Mouse (Mus musculus) cerebellum, adult 9-11 months (tissue): ENCODE results near the gene Zfp568.

Experiments
- DNase-seq: peaks from one replicate; pipeline ENCODE4 v3.0.0; 2022

Gene Zfp568

DNA sequence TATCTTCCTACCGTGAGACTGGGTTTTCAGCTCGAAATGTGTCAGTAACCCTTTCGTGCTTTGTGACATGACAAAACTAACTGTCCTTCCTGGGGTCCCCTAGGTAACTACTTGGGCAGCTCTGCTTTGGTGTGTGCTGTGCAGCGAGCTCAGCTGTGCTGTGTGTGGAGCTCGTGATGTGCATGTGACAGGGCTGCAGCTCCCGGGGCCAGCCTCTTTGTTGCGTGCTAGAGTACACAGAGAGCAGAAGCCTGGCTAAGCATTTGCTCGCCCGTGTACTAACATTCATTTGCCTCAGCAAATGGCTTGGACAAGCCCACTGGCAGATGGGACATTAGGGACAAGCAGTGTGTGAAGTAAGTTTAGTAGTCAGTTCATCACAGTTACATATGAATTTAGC is 9.6 kb downstream of the Zfp568 start:
- no peak for DNase-seq

DNA sequence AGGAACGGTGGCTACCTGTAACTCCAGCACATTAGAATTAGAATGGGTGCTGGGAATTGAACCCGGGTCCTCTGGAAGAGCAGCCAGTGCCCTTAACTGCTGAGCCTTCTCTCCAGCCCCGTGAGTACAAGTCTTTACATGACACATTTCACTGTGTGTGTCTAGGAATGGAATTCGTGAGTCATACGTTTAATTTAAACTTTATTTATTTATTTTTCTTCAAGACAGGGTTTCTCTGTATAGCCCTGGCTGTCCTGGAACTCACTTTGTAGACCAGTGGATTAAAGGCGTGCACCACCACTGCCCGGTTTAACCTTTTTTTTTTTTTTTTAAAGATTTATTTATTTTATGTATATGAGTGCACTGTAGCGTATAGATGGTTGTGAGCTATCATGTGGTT is 11.4 kb downstream of the Zfp568 start:
- DNase-seq: no peak

DNA sequence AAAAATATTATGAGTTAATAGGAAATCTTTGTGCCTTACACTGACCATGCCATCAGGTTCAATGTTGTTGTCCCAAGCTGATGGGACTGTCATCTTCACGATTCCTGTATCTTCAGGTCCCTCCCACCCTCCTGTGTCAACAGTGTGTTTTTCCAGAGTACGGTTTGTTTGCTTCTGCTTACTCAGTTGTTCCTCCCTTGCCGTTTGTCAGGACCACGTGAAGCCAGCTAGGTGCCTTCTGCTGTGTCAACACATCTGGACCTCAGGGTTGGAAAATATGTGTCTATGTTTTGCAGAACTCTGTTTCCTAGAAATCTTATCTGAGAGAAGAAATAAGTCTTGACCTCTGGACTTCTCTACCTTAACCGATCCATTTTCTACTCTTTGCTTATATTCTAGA is 16.8 kb downstream of the Zfp568 start:
- no peak for DNase-seq

DNA sequence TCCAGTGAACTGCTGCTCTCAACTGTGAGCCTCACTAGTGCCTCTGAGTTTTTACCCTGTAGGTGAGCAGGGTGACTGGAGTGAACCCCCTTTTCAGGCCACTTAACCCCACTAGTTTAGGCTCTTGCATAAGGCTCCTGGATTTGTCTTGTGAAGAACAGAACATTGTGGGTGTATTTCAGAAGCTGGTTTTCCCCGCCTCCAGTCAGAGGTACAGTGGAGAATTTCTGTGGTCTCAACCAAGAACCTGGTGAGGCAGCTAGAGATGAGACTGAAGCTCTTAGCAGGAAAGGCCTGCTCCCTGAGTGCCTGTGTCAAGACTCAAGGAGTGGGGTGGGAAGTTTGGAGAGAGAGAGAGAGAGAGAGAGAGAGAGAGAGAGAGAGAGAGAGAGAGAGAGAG is 23.8 kb downstream of the Zfp568 start:
- no peak for DNase-seq

DNA sequence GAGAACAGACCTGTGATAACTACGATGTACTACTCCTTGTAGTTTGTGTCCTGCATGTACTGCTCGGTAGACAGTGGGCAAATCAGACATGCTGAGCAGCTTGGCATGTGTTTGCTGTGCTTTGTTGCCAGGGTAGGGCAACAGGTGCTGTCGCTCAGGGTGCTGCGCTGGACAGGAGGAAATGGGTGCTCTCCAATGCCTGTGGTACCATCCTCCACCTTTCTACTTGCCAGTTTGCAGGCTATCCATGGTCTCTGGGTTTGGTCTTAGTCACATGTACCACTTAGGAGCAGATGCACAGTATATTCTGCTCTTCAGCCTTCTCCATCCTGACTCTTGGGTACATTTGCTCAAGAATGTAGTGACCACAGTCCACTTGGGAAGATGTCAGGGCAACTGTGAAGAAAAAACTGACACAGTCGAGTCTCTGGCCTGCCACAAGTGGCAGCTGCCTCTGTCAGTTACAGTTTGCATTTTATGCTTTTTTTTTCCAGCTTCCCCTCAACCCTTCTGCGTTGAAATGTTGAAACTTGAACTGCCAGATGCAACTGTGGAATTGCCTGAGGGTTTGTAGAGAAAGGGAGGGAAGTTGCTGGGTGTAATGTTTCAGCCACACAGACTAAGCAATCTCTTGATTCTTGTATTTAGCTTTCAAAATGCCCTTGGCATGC is 24.4 kb downstream of the Zfp568 start:
- DNase-seq: no peak

DNA sequence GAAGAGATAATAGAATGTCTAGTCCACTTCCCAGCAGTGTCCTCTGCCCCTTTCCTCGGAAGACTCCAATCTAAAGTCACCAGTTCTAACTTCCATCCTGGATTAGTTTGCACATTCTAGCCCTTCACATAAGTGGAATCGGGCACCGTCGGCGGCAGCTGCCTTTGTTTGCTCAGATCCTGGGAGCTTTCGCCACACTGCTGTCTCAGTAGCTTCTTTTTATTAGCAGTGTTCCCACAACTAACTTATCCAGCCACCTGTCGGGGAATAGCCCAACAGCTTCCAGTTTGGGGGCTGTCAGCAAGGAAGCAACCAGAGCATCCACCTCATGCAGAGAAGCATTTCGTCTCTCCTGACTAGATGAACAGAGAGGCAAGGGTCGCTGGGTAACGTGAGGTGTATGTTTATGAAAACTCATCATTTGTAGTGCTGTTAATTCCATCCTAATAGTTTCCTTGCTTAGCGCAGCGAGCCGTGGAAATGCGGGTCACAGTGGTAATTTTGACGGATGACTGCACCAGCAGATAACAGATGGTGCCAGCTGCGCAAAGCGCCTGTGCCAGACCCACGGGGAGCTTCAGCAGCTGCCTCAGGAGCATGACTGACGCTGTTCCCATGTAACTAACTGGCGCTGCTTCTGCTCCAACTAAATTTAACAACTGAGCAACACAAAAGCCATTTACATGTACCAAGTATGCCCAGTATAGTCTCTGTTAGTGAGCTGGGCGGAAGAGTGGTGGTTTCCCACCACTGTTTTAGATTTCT is 25.7 kb downstream of the Zfp568 start:
- DNase-seq: no peak

DNA sequence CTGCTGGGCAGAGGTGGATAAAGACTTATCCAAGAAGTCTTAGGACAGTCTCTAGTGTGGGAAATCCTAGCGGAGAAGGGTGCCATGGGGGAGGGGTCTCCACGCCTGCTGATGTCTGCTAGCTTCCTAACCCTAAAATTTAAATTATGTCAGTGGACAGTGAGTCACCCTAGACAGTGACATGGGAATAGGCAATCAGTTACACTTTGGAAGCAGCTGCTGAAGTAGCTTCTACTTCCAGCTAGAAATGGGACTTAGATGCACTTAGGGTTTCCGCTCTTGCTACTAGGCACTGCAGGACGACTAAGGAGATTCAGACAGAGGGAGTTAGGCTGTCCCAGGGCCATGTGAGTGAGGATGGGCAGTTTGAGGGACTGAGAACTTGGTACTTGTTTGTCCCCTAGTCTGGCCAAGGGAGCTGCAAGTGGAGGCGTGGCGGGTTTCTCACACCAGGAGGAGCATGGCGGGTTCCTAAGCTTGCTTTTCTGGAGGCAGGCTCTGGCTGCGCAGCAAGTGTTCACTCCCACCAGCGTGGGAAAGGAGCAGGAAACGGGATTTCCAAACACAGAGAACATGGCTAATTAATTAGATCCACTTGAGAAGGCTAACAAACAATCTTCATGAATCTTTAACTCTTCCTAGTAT is 26.9 kb downstream of the Zfp568 start:
- DNase-seq: no peak

DNA sequence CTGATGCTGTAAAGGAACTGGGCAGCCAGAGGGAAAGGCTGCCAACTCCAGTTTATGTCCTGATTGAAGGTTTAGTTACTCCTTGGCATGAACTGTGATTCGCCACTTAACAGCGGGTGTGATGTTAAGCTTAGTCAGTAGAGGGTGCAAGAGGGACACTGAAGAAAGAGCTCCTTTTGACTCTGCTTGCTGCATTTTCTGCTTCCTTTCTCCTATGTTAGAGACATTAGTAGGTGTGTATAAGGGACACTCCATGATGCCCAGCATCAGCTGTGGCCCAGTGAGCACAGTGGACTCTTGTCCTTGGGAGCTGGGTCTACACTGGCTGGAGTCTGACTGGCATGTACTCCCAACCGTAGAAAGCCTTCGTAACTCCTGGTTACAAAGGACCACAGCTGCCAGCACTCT is 29.2 kb downstream of the Zfp568 start:
- DNase-seq: peak; percentile 33

DNA sequence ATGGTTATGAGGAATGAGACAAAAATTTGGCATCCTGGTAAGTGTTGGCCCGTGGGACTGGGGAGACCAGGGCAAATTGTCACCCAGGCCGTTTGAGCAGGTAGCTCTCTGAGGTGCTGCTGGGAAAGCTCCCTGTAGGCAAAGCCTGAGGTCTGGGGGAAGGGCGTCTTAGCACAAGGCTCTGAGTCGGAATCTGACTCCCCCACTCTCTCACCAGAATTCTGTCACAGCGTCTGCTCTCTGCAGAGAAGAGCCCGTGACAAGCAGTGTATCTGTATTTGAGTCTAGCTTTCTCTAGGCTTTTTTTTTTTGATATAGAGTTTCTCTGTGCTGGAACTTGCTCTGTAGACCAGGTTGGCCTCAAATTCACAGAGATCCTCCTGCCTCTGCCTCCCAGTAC is 33.5 kb downstream of the Zfp568 start:
- no peak for DNase-seq

DNA sequence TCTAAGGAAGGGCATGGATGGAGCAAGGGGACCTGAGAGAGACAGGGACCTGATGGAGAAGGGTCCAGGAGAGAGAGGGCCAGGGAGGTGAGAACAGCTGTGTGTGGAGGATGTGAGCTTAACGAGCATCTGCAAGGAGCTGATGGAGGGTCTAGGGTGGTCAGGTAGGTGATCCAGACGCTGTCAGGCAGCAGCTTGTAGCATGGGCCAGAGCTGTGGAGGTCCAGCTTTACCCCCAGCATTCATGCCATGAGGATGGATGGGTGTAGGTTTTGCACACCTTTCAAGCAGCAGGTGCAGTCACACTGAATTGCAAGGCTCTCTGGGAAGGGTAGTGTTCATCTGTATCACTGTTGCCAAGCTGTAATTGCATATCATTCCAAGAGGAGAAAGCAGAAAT is 35.8 kb downstream of the Zfp568 start:
- DNase-seq: no peak

DNA sequence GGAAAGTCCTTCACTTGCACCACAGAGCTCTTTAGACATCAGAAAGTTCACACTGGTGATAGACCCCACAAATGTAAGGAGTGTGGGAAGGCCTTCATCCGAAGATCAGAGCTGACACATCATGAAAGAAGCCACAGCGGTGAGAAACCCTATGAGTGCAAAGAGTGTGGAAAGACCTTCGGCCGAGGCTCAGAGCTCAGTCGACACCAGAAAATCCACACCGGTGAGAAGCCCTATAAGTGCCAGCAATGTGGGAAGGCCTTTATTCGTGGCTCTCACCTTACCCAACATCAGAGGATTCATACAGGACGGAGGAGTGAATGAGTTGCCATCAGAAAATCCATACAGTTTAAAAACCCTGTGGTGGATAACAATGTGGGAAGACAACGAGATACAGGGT is 39.6 kb downstream of the Zfp568 start:
- DNase-seq: no peak

DNA sequence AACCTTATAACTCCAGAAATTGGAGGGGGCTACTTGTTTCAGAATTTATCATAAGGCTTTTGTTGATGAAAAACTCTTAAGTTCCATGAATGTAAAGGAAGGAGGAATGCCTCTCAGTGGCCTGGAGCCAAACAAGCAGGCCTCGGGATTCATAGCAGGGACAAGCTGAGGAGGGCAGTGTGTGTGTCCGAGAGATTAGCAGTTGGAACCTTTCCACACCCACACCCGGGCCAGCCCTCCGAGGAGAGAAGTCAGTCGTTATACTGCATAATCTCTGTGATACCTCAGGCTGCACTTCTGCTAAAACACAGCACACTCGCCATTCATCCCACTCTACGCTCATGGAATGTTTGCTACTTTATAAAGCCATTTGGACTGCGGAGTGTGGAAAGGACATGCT is 40.0 kb downstream of the Zfp568 start:
- no peak for DNase-seq

DNA sequence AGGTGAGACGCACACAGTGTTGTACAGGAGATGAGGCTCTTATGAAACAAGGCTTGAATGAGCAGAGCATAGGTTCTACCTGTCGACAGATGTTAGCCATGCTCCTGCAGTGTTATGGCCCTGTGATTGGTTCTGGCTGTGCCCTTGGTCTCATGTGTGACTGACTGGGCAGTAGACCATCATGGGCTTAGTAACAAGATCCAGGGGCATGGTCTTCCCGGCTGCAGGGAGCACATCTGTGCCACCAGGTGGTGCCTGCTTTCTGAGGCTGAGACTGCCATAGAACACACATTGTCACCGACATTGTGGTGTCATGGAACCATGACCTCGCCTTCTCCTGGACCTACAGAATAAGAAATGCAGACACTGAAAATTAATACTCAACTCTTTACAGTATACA is 41.6 kb downstream of the Zfp568 start:
- DNase-seq: no peak

DNA sequence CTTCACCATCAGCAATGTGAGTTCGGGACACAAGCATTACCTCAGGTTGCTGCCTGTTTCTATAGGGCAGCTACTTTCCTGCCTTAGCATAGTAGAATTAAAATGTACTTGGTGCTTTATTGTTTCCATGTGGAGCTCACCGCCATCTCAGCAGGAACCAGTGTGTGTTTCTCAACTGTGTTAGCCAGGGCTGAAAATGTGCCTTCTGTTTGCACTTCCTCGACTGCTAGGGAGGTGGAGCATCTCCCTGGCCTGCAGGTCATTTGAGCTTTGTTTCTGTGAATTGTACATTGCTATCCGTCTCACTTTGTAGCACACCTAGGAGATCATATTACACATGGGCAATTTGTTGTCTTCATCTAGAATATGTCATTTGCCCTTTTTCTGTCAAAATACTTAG is 43.6 kb downstream of the Zfp568 start:
- no peak for DNase-seq

DNA sequence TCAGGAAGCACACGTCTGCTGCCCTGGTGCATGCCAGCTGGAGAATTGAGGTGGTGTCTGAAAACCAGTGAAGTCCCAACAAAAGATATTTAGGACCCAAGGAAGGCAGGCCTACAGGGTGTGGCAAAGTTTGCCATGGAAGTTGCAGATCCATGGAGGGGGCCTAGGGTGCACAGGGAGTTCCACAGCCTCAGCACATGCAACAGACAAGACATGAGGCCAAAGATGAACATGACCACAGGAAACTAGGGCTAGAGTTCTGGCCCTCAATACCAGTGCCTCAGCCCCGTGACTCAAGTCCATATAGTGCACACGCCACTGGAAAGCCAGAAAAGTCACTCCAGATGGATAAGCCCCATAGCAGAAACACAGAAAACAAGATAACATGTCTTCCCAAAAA is 44.8 kb downstream of the Zfp568 start:
- DNase-seq: no peak

DNA sequence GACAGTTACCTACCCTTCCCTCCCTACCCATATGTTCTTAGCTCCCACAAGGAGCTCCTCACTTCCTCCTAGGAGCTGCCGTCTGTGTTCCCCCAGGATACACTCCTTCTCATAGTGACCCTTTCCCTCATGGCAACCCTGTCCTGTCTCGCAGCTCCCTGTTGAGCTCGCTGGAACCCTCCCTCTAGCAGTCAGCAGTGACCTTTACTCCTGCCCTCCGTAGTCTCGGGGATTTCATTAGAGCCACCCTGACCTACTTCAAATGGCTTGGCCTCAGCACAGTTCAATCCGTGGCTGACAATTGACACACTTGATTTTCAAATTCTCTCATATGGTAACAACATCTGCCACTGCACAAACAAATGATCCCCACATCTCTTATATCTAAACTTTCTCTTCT is 46.9 kb downstream of the Zfp568 start:
- no peak for DNase-seq

DNA sequence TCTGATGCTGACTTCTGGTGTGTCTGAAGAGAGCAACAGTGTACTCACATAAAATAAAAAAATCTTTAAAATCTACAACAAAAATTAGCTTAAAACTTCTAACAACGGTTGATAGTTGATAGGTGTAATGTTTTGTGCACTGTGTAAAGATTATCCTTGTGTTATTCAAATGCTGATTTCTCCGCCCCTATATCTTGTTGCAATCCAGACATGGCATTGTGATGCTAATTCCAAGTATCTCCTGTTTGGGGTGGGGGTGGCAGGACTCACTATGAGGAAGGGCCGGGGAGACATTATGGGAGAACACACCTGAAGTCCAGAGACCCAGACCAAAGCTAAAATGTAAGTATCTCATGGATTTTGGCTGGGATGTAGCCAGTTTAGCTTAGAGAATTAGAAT is 47.6 kb downstream of the Zfp568 start:
- DNase-seq: no peak

DNA sequence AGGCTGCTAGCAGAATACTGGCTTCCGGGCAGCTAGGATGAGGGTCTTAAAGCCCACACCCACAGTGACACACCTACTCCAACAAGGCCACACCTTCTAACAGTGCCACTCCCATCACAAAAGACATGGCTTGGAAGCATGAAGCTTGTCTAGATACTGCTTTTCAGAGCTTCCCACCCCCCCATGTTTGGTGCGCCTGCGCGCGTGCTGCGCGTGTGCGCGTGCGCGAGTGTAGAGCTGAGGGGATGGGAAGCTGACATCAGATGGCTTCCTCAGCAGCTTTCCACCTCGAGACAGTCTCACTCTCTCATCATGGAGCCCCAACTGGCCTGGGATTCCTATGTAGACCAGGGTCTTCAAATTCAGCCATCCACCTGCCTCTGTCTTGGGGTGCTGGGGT is 50.6 kb downstream of the Zfp568 start:
- DNase-seq: no peak

DNA sequence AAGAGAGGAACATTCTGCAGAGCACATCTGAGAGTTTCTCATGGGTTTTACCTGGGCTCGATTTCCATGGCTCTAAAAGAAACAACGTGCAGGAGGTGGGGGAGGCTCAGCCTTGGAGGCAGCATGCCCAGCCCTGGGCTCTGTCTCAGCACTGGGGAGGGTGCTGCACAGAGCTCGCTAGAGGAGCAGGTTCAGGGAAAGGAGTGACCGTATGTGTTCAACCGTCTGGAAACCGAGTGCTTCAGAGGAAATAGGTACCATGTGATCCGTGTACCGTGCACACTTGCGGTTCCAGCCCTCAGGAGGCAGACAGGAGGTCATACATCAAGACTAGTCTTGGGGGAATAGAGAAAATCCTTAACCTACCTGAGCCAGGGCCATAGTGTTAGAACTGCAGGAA is 60.6 kb downstream of the Zfp568 start:
- DNase-seq: no peak

DNA sequence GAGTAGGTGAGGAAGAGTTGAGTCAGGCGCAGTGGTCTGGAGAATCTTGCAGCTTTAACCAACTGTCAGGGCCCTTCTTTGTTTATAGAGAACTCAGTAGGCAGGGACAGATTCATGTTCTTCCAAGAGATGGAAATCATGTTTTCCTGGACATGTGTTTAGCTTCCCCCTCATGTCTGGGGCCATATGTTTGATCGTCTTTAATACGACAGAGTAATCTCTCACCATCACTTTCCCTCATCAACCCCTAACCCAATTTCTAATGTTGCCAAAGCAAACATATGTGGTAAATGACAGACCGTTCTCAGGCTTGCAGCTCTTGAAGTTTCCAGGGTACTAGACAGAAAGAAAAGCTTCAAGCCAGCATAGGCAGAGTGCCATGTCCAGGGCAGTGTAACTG is 64.4 kb downstream of the Zfp568 start:
- no peak for DNase-seq

DNA sequence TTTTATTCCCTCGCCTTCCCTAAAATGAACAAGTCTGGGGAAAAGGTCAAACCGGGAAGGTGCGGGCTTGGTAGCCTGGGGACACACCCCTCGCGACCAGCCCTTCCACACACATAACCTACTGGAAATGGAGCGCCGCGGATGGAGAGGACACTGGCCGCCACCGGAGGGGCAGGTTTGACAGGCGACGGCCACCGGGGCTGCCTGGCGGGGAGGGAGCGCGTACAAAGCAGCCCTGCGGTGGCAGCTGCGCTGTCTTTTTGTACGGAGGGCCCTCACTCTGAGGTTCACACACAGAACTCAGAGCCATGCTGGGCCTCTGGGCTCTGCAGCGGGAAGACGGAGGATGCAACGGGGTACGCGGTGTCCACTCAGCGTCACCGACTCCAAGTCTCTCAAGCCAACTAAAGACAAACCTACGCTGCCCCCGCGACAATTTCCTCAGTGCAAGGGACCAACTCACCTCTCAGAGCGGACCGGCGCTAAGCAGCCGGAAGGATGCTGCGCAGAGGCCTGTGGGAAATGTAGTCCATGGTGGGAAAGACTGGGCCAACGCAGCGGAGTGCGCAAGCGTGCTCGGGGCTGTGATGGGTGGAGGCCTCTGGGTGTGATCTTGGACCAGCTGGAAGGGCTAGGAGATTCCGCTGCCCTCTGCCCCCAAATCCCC is 67.3 kb downstream of the Zfp568 start, which contains the start of gene Zfp14:
Zfp14 (minus strand) TSS at position 499 of the 667 bp plus-strand sequence.
- DNase-seq: peak; percentile 93

DNA sequence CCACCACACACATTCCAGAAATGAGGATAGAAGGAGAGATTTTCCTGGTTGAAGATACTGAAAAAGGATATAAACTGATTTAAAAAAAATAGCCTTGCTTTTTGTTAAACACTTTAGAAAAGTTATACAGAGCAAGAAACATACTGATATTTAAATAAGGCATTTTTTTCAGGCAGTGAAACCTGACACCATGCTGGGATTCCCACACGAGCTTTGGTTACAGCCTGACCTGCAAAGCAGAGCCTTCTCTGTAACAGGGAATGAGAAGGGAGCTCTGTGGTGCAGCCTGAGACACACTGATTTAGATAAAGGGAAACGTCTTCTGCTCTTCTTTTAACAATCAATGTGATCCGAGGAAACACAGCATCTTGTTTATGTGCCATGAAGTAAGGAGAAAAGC is 69.8 kb downstream of the Zfp568 start:
- DNase-seq: no peak

DNA sequence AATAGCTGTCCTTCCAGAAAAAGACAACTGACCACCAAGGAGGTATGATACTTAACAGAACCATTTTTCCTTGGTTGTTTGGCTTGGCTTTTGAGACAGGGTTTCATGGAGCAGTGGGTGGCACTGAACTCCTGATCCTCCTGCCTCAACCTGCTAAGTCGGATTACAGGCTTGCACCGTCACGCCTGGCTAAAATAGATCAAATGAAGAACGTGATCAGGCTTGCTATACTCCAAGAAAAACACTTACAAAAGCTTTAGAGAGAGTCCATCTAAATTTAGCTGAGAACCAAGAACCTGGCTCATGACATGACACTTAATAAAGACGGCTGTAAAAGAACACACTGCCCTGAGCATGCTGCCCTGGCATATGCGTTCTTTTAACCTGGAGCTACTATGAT is 76.6 kb downstream of the Zfp568 start:
- no peak for DNase-seq

DNA sequence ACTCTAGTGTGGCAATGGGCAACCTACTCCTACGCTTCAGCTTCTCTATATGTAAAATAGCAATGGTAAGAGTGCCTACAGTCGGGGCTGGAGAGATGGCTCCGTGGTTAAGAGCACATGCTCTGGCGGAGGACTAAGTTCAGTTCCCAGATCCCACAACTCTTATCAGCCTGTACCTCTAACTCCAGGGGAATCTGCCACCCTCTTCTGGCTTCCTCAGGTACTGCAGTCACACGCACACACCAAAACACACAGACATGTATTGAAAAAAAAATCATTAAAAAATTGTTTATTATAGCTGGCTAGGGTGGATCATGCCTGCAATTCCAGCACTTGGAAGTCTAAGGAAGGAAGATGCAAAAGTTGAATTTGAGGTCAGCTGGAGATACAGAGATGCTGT is 78.7 kb downstream of the Zfp568 start:
- no peak for DNase-seq
